Mouse (Mus musculus) embryonic facial prominence, embryonic 11.5 days (tissue): ENCODE data around the gene Lsm8. TPM values are rescaled to one million over a fixed set of nuclear protein-coding genes. Genes with fewer than 3 reads are reported as not detected.

Experiments used
- polyA plus RNA-seq: library from polyadenylated mRNA; unstranded; fragments of >200 nt; fragmentation: Nextera tagmentation; extraction: Ambion mirVana; gene quantifications from 2 replicates; pipeline ENCODE4 v1.2.1, GENCODE M21; 2014

Gene Lsm8
- polyA plus RNA-seq, 1 experiment from 2014 or later = 244 TPM

Other genes starting within 250 kb of the Lsm8 start
- not detected in 2 replicates for gene Ankrd7, start 17.7 kb downstream of the Lsm8 start, polyA plus RNA-seq